ENCODE assay signal across 28 mouse cellular contexts in genomic region chr12:97899266-97899665, GRCm38 (mm10).
DNase-seq lines count a peak whose midpoint lies in the region; ATAC-seq and TF ChIP-seq lines count a peak whose summit lies in the region.
"Had no signal": no experiment of that assay in that cellular context is flagged by ENCODE, and none has a peak within 500 bp of the region (broad histone marks: within the 10 kb centered on the region; RNA-seq: fewer than 3 reads in every experiment).

No protein-coding gene starts in this region.

- 48% methylated on average over 5 of the region's 5 CpGs for WGBS in forebrain, embryonic 13.5 days
- WGBS in forebrain, postnatal 0 days: 31% methylated on average over 5 of the region's 5 CpGs

- H3K4me1 ChIP-seq in forebrain, embryonic 13.5 days: peaks cover 7% of the 10 kb centered on the region; the same call in 1 of the 2 replicates
- no peaks in the 10 kb centered on the region for H3K4me1 ChIP-seq in forebrain, postnatal 0 days (ENCODE audit: insufficient read depth)
- H3K4me1 ChIP-seq: embryonic facial prominence, embryonic 12.5 days; embryonic facial prominence, embryonic 15.5 days; heart, embryonic 12.5 days; heart, embryonic 15.5 days; hindbrain, embryonic 10.5 days; intestine, embryonic 15.5 days had no signal

- H3K4me3 ChIP-seq in forebrain, embryonic 13.5 days: no peak overlapping the region
- no peak overlapping the region for H3K4me3 ChIP-seq in forebrain, postnatal 0 days (ENCODE audit: low read depth, low read length)
- H3K4me3 ChIP-seq: embryonic facial prominence, embryonic 12.5 days; embryonic facial prominence, embryonic 15.5 days; heart, embryonic 12.5 days; heart, embryonic 15.5 days; hindbrain, embryonic 10.5 days; hindbrain, embryonic 13.5 days; intestine, embryonic 15.5 days had no signal

- H3K27ac ChIP-seq in forebrain, embryonic 13.5 days: no peak overlapping the region
- no peak overlapping the region for H3K27ac ChIP-seq in forebrain, postnatal 0 days (ENCODE audit: low read depth, low read length)
- H3K27ac ChIP-seq: embryonic facial prominence, embryonic 12.5 days; embryonic facial prominence, embryonic 15.5 days; heart, embryonic 15.5 days; hindbrain, embryonic 10.5 days; hindbrain, embryonic 13.5 days; intestine, embryonic 15.5 days had no signal

- ATAC-seq in forebrain, embryonic 13.5 days: peak; percentile 74
- no peak for ATAC-seq in forebrain, postnatal 0 days
- ATAC-seq: hindbrain, embryonic 16.5 days; intestine, embryonic 15.5 days; Patski had no signal

- H3K27me3 ChIP-seq in forebrain, embryonic 13.5 days: no peaks in the 10 kb centered on the region
- H3K27me3 ChIP-seq in forebrain, postnatal 0 days (ENCODE audit: insufficient read depth, low read length): no peaks in the 10 kb centered on the region
- H3K27me3 ChIP-seq: embryonic facial prominence, embryonic 12.5 days; embryonic facial prominence, embryonic 15.5 days; heart, embryonic 12.5 days; heart, embryonic 15.5 days; hindbrain, embryonic 13.5 days; intestine, embryonic 15.5 days had no signal

- no peak overlapping the region for H3K9ac ChIP-seq in forebrain, embryonic 13.5 days
- no peak overlapping the region for H3K9ac ChIP-seq in forebrain, postnatal 0 days
- H3K9ac ChIP-seq: embryonic facial prominence, embryonic 12.5 days; embryonic facial prominence, embryonic 15.5 days; heart, embryonic 12.5 days; heart, embryonic 15.5 days; hindbrain, embryonic 13.5 days; intestine, embryonic 15.5 days had no signal

- no peak for TF ChIP-seq CTCF in forebrain, postnatal 0 days (IDR thresholded peaks at IDR 0.05; ENCODE audit: low read depth)

- H3K36me3 ChIP-seq in forebrain, embryonic 13.5 days (ENCODE audit: poor library complexity, severe bottlenecking): no peaks in the 10 kb centered on the region
- no peaks in the 10 kb centered on the region for H3K36me3 ChIP-seq in forebrain, postnatal 0 days (ENCODE audit: insufficient read depth)
- H3K36me3 ChIP-seq: embryonic facial prominence, embryonic 12.5 days; embryonic facial prominence, embryonic 15.5 days; G1E; heart, embryonic 12.5 days; heart, embryonic 15.5 days; hindbrain, embryonic 10.5 days; hindbrain, embryonic 13.5 days; intestine, embryonic 15.5 days had no signal

- H3K4me2 ChIP-seq in forebrain, embryonic 13.5 days: no peak overlapping the region
- H3K4me2 ChIP-seq in forebrain, postnatal 0 days (ENCODE audit: low read depth): no peak overlapping the region
- H3K4me2 ChIP-seq: embryonic facial prominence, embryonic 12.5 days; embryonic facial prominence, embryonic 15.5 days; heart, embryonic 12.5 days; heart, embryonic 15.5 days; hindbrain, embryonic 13.5 days; intestine, embryonic 15.5 days had no signal

- no peaks in the 10 kb centered on the region for H3K9me3 ChIP-seq in forebrain, embryonic 13.5 days (replicated peaks)
- H3K9me3 ChIP-seq in forebrain, postnatal 0 days (ENCODE audit: low read length): no peaks in the 10 kb centered on the region
- H3K9me3 ChIP-seq: embryonic facial prominence, embryonic 12.5 days; embryonic facial prominence, embryonic 15.5 days; heart, embryonic 12.5 days; heart, embryonic 15.5 days; hindbrain, embryonic 10.5 days; hindbrain, embryonic 13.5 days; intestine, embryonic 15.5 days had no signal

- no peak for DNase-seq in forebrain, postnatal 0 days
- DNase-seq in brain, adult 2 months (ENCODE audit: low read depth, low spot score): peak; percentile 9
- DNase-seq in brain, embryonic 18.5 days (ENCODE audit: low read depth, low spot score): peak; percentile 10
- DNase-seq in urinary bladder, adult 18-20 months (ENCODE audit: low spot score in 2 of 2): no peak
- no peak for DNase-seq in right cerebral cortex, postnatal 36 days (ENCODE audit: low spot score in 2 of 2)
- DNase-seq: adrenal gland, postnatal 10 days; adrenal gland, postnatal 36 days; B cell, adult 2 months; cerebellum, adult 18-20 months; cerebellum, adult 9-10 months; cerebellum, postnatal 14 days; gastrocnemius, postnatal 14 days; heart, adult 18-20 months; heart, postnatal 10 days; heart, postnatal 36 days; kidney, adult 11 months; kidney, adult 8-10 months had no signal

Comparison
In these comparisons a context has a peak if more than half of its experiments do, and no peak if none do; other contexts are left out.
1. DNase-seq: peak in brain, adult 2 months (single experiment) and brain, embryonic 18.5 days (single experiment); none in forebrain, postnatal 0 days (single experiment), urinary bladder, adult 18-20 months (0 of 2) and right cerebral cortex, postnatal 36 days (0 of 2).